Mouse (Mus musculus) erythroblast, embryonic 14.5 days (primary cell): Measurements from ENCODE around the gene Stk10.

Source experiments
- GATA1 ChIP-seq: IDR thresholded peaks from 2 replicates; pipeline ENCODE4 v1.6.1; 2012; ENCODE audit warnings: low read length, inconsistent platforms, mixed read lengths
- TAL1 ChIP-seq: IDR thresholded peaks from 3 replicates; pipeline ENCODE4 v1.6.1; 2012; ENCODE audit warnings: low read length, inconsistent platforms, mixed read lengths

- TF ChIP-seq GATA1: no peak
- TF ChIP-seq TAL1: no peak
Observed at GRCm38 (mm10) chr11:32580305-32580947, 47.3 kb downstream of the Stk10 start.
